Mouse (Mus musculus) forebrain, postnatal 0 days (tissue): ENCODE data around the gene Zfp37. TPM values are rescaled to one million over a fixed set of nuclear protein-coding genes. Genes with fewer than 3 reads are reported as not detected.
"Not testable (repeated sequence)": the region's sequence is repeated elsewhere in the genome, so short reads cannot be mapped to it uniquely, and the experiment has no call there.

Experiments used
- ATAC-seq: fragments of 200-750 bp; cut with Nextera tagmentation; 2 replicates; pipeline ENCODE4 v1.8.0; 2017; ENCODE audit warnings: mild to moderate bottlenecking, moderate library complexity
- DNase-seq: peaks from one replicate; pipeline ENCODE4 v3.0.0-alpha.2; 2015
- H3K27ac ChIP-seq: fragments of 300-500 bp; sonication (generic); 2 replicates; pipeline ENCODE4 v1.5.1; 2014; ENCODE audit warnings: low read depth, mild to moderate bottlenecking, antibody characterized with exemption, low read length, moderate library complexity, mixed read lengths
- H3K27me3 ChIP-seq: fragments of 300-500 bp; sonication (generic); 2 replicates; pipeline ENCODE4 v1.6.1; 2014; ENCODE audit warnings: mild to moderate bottlenecking, low read length, mixed read lengths; ENCODE audit not compliant: insufficient read depth
- H3K36me3 ChIP-seq: fragments of 300-500 bp; sonication (generic); 2 replicates; pipeline ENCODE4 v1.6.1; 2014; ENCODE audit warnings: mild to moderate bottlenecking, moderate library complexity; ENCODE audit not compliant: insufficient read depth
- H3K4me1 ChIP-seq: fragments of 300-500 bp; sonication (generic); 2 replicates; pipeline ENCODE4 v1.6.1; 2014; ENCODE audit warnings: antibody characterized with exemption; ENCODE audit not compliant: insufficient read depth
- H3K4me2 ChIP-seq: fragments of 300-500 bp; sonication (generic); 2 replicates; pipeline ENCODE4 v1.6.1; 2014; ENCODE audit warnings: low read depth, mild to moderate bottlenecking, moderate library complexity
- H3K4me3 ChIP-seq: fragments of 300-500 bp; sonication (generic); 2 replicates; pipeline ENCODE4 v1.5.1; 2014; ENCODE audit warnings: low read depth, low read length, mixed read lengths
- H3K9ac ChIP-seq: fragments of 300-500 bp; sonication (generic); 2 replicates; pipeline ENCODE4 v1.6.1; 2014; ENCODE audit warnings: mild to moderate bottlenecking
- H3K9me3 ChIP-seq: fragments of 300-500 bp; sonication (generic); 2 replicates; pipeline ENCODE4 v1.6.1; 2016; ENCODE audit warnings: low read length
- CTCF ChIP-seq: sonication (generic); IDR thresholded peaks from 2 replicates; pipeline ENCODE4 v1.5.1; 2016; ENCODE audit warnings: antibody characterized with exemption, control low read depth, low read depth
- WGBS: fragments of 180-500 bp; shearing (Covaris S2); extraction: QIAGEN DNeasy Blood & Tissue Kit; methylation state at CpG from one replicate; pipeline ENCODE4 v1.1.7; 2014; 5-methylcytosine and 5-hydroxymethylcytosine counted together
- polyA plus RNA-seq: library from polyadenylated mRNA; unstranded; fragments of >200 nt; fragmentation: Nextera tagmentation; extraction: Ambion mirVana; gene quantifications from 2 replicates; pipeline ENCODE4 v1.2.1, GENCODE M21; 2015
- total RNA-seq: library from RNA; depleted of rRNA; stranded (reverse); fragments of >200 nt; gene quantifications from 2 replicates; pipeline ENCODE4 v1.2.3, GENCODE M21; 2014

Zfp37 gene
- total and polyA plus RNA-seq, 2 experiments from 2014 or later = 14.6 to 30.1 TPM

GRCm38 (mm10) chr4:62267101-62267500 is 36.3 kb upstream of the Zfp37 start:
- no peak overlapping the region for H3K27ac ChIP-seq
- H3K4me1 ChIP-seq = no peaks in the 10 kb centered on the region
- H3K9ac ChIP-seq = no peak overlapping the region
- no peak for ATAC-seq
- no peaks in the 10 kb centered on the region for H3K36me3 ChIP-seq
- no peaks in the 10 kb centered on the region for H3K9me3 ChIP-seq
- no peaks in the 10 kb centered on the region for H3K27me3 ChIP-seq
- DNase-seq = no peak
- TF ChIP-seq CTCF = no peak
- no peak overlapping the region for H3K4me3 ChIP-seq
- WGBS = 75% methylated on average over 10 of the region's 10 CpGs
- no peak overlapping the region for H3K4me2 ChIP-seq

DNA sequence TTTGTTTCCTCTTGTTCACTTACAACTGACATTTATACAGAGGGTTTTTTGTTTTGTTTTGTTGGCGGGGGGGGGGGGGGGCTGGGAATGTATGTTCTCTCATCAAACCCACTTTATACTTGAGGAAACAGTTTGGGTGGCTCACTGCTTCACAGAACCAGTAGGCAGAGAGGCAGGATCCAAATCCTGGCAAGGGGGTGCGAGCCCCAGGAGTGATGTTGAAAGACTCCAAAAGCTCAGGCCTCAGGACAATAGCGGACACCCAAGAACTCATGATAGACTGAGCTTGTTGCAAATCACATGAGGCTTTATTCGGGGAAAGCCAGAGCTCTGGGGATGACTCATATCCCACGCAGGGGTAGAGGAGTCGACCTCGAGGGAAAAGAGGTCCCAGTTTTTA is 35.2 kb upstream of the Zfp37 start:
- not testable (repeated sequence) for H3K4me3 ChIP-seq, H3K4me1 ChIP-seq, H3K36me3 ChIP-seq, H3K27ac ChIP-seq, H3K9me3 ChIP-seq, H3K4me2 ChIP-seq, H3K27me3 ChIP-seq, H3K9ac ChIP-seq, ATAC-seq, DNase-seq
- 77% methylated on average over 7 of the region's 7 CpGs for WGBS

DNA sequence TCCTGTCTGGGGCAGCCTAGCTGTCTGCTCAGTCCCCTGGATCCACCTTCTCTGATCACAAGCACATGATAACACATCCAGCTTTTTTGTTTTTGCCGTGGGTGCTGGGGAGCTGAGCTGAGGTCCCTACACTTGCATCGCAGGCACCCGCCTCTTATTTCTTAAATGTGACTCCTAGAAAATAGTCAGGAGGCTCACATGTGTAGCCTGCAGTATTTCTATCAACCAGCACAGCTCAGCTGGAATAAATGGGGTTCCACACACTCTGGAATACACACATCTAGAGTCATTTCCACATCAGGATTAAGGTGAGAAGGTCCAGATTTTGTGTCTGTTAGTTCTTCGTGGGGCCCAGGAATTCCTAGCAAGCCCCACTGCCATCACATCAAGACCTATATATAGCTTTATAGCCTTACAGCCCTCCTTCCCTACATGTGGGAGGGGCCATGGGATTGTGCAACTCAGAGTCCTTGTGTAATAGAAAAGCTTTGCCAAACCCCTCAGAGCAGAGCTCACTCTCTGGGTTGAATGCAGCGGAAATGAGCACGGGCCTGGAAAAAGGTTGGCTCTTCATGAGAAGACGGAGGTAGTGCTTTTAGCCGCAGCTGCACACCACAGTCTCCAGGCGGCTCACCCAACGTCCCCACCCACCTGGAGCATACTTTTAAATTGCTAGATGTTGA is 34.4 kb upstream of the Zfp37 start:
- WGBS = 80% methylated on average over 10 of the region's 10 CpGs
- no peak for DNase-seq
- no peak for TF ChIP-seq CTCF

GRCm38 (mm10) chr4:62263133-62263844 is 32.4 kb upstream of the Zfp37 start:
- no peak for DNase-seq
- Histone ChIP-seq H3K36me3 (no peaks in the 10 kb centered on the region), H3K27me3 (no peaks in the 10 kb centered on the region), H3K4me3 (no peak overlapping the region), H3K4me2 (no peak overlapping the region), H3K4me1 (no peaks in the 10 kb centered on the region), H3K27ac (no peak overlapping the region), H3K9ac (no peak overlapping the region), H3K9me3 (no peaks in the 10 kb centered on the region)
- 32% methylated on average over 7 of the region's 7 CpGs for WGBS
- TF ChIP-seq CTCF = peak; percentile 69
- peak; percentile 42; the same call in 1 of the 2 replicates for ATAC-seq

More for the DNA sequence above, 34.4 kb upstream of the Zfp37 start:
- no peak overlapping the region for H3K4me3 ChIP-seq
- H3K27ac ChIP-seq = no peak overlapping the region
- H3K4me1 ChIP-seq = no peaks in the 10 kb centered on the region
- ATAC-seq = no peak
- H3K27me3 ChIP-seq = no peaks in the 10 kb centered on the region
- no peaks in the 10 kb centered on the region for H3K9me3 ChIP-seq
- no peaks in the 10 kb centered on the region for H3K36me3 ChIP-seq
- no peak overlapping the region for H3K4me2 ChIP-seq
- H3K9ac ChIP-seq = no peak overlapping the region

GRCm38 (mm10) chr4:62262276-62262675 is 31.4 kb upstream of the Zfp37 start, which contains the start of gene Slc31a2:
TSS of gene Slc31a2 (plus strand) at chr4:62262562.
- Histone ChIP-seq H3K9me3 (no peaks in the 10 kb centered on the region), H3K36me3 (no peaks in the 10 kb centered on the region), H3K4me3 (no peak within 1 kb of the TSS), H3K27ac (no peak within 1 kb of the TSS), H3K27me3 (no peaks in the 10 kb centered on the region), H3K4me1 (no peaks in the 10 kb centered on the region), H3K9ac (no peak within 1 kb of the TSS), H3K4me2 (no peak within 1 kb of the TSS)
- DNase-seq (no peak), ATAC-seq (no peak)
- 52% methylated on average over 2 of the region's 2 CpGs for WGBS
- TF ChIP-seq CTCF = no peak

DNA sequence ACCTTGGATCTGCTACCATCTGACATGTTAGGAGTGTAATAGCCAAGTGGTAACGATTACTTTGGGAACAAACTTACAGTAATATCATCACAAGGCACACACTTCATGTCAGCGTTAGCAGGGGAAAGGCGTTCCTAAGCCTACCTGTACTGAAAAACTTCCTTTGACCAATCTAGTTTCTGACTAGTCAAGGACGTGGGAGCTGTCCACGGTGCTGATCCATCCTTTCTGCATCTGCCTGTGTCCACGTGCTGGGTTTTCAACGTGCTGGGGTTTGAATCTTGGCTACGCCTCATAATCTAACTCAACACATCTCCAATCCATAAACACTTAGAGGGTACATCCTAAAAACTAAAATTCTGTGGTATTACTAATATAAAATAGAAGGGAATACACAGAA is 26.1 kb upstream of the Zfp37 start:
- 32% methylated on average over 8 of the region's 8 CpGs for WGBS

DNA sequence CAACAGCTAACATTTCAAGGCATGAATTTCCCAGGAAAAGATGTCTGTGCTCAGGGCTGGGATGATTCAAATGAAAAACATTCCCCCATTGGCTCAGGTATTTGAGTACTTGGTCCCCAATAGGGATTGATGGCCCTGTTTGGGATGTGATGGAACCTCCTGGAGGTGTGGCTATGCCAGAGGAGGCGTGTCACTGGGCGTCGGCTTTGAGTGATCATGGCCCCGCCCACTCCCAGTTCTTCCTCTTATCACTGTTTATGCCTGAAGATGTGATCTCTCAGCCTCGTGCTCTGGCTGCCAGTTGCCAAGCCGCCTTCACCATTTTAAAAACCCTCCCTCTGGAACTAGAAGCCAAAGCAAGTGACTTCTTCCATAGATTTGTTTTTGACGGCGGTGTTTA is 23.7 kb upstream of the Zfp37 start:
- Histone ChIP-seq H3K4me1 (no peaks in the 10 kb centered on the region), H3K4me2 (no peak overlapping the region), H3K9me3 (no peaks in the 10 kb centered on the region), H3K36me3 (no peaks in the 10 kb centered on the region), H3K9ac (no peak overlapping the region), H3K4me3 (no peak overlapping the region), H3K27me3 (no peaks in the 10 kb centered on the region), H3K27ac (no peak overlapping the region)
- WGBS = 78% methylated on average over 8 of the region's 8 CpGs
- no peak for TF ChIP-seq CTCF
- ATAC-seq = no peak
- no peak for DNase-seq

More for the DNA sequence above, 26.1 kb upstream of the Zfp37 start:
- Histone ChIP-seq H3K36me3 (no peaks in the 10 kb centered on the region), H3K27ac (no peak overlapping the region), H3K4me2 (no peak overlapping the region), H3K27me3 (no peaks in the 10 kb centered on the region), H3K4me1 (no peaks in the 10 kb centered on the region), H3K4me3 (no peak overlapping the region), H3K9ac (no peak overlapping the region), H3K9me3 (no peaks in the 10 kb centered on the region)
- TF ChIP-seq CTCF = no peak
- no peak for DNase-seq
- ATAC-seq = no peak
